Mouse (Mus musculus): ENCODE measurements around the gene Dhdds. TPM values are rescaled to one million over a fixed set of nuclear protein-coding genes. Genes with fewer than 3 reads are reported as not detected.

Dhdds gene
- polyA plus RNA-seq, 1 experiment from 2014 or later, result 38.1 TPM

DNA sequence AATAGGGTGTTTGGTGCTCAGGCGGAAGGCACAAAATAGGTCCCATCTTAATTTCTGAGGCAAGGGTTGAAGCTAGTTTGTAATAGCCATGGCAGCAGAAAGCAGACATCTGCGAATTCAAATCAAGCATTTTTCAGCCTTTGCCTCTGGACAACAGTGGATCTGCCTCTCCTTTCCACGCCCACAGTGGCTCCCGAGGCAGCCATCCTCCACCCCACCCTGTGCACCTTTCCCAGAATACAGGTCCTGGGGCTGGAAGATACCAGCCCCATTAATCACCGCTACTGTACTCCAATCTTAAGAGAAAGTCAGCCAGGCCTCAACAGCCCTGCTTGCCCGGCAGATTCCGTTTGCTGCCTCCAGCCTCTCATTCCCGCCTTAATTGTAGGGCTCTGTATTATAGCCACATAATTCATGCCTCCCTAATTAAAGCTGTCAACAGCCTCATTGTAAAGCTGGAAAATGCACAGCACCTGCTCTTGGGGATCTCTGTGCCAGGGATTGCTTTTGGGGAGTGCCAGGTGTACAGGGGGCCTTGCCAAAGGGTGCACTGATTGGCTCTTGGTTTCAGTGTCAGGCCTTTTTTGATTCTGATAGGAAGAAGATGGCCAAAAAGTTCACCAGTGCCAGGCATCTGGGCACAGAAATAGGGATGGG, 31.5 kb downstream of the Dhdds start:
- Histone ChIP-seq H3K4me2 (replicated peaks; ENCODE audit: low read depth, low read length) (no peak overlapping the region; the same call in 1 of the 2 replicates), H3K9me3 (ENCODE audit: control insufficient read depth, low read length) (no peaks in the 10 kb centered on the region), H3K4me3 (ENCODE audit: low read depth, low read length) (no peak overlapping the region; the same call in 1 of the 2 replicates), H3K27ac (ENCODE audit: low read depth, low read length) (peak overlapping the region; percentile 99), H3K4me1 (replicated peaks; ENCODE audit: control insufficient read depth, insufficient read depth, low read length) (peaks cover 6% of the 10 kb centered on the region; the same call in 1 of the 2 replicates), H3K36me3 (ENCODE audit: control insufficient read depth, insufficient read depth, low read length) (no peaks in the 10 kb centered on the region), H3K27me3 (ENCODE audit: control insufficient read depth, insufficient read depth, low read length) (no peaks in the 10 kb centered on the region), H3K9ac (ENCODE audit: low read depth, low read length) (no peak overlapping the region; the same call in 1 of the 2 replicates)
- 53% methylated on average over 8 of the region's 8 CpGs for whole genome bisulfite sequencing
- DNase-seq (ENCODE audit: low spot score) (peak; percentile 17), ATAC-seq (ENCODE audit: low FRiP score) (no peak)

DNA sequence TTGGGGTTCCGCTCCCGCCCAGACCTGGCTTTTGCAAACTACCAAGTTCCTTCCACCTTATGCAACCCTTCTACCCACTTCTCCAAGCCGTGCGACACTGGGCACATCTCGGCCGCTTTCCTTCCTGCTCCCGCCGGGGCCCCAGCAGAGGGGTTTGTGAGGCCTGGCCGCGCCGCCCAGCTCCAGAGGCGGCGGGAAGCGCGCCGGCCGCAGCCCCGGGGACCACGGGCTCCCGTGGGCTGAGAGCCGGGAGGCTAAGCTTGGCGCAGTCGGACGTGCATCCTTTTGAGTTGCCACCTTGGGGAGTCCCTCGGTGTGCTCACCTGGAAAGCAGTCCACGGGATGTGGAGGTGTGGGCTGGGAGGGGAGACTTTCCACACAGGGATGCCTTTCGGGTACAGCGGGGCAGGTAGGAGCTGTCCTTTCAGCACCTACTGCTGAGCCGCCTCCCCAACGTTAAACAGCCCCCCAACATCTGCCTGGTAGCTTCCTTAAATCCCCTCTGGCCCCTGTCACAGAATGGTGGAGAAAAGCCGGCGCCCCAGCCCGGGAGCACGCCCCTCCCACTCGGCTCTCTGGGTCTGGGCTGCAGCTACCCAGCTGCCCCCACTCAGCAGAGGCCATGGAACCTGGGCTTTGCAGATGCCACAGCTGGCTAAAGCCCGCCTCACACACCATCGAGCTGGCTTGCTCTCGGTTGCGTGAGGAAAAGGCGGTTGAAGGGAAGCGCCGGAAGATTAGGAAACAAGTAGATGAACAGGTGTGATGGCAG, 32.4 kb downstream of the Dhdds start, which contains the start of gene Hmgn2:
Hmgn2 (minus strand) TSS at position 501 of the 772 bp plus-strand sequence.
- Histone ChIP-seq H3K9me3 (ENCODE audit: control insufficient read depth, low read length) (no peaks in the 10 kb centered on the region), H3K9ac (ENCODE audit: low read depth, low read length) (peak within 1 kb of the TSS; percentile 93), H3K27ac (ENCODE audit: low read depth, low read length) (peak within 1 kb of the TSS; percentile 99), H3K4me2 (replicated peaks; ENCODE audit: low read depth, low read length) (peak within 1 kb of the TSS; percentile 90), H3K27me3 (ENCODE audit: control insufficient read depth, insufficient read depth, low read length) (no peaks in the 10 kb centered on the region), H3K36me3 (ENCODE audit: control insufficient read depth, insufficient read depth, low read length) (no peaks in the 10 kb centered on the region), H3K4me1 (replicated peaks; ENCODE audit: control insufficient read depth, insufficient read depth, low read length) (peaks cover 6% of the 10 kb centered on the region; the same call in 1 of the 2 replicates), H3K4me3 (ENCODE audit: low read depth, low read length) (peak within 1 kb of the TSS; percentile 76)
- ATAC-seq (ENCODE audit: low FRiP score) (peak; percentile 71), DNase-seq (ENCODE audit: low spot score) (peak; percentile 65)
- under 1% methylated on average over 42 of the region's 42 CpGs for WGBS

DNA sequence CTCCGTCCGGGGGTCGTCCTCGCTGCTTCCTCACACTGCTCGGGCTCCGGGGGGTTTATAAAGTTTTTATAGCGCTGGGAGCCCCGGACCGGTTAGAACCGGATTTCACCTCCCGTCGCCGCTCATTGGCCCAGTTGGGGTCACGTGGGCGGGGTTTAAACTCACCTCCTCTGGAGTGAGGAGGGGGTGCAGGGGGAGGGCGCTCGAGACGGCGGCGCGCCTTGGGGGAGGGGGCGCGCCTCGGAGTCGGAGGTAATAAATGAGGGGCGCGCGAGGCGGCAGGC, 32.9 kb downstream of the Dhdds start:
- peak overlapping the region; percentile 93 for H3K9ac ChIP-seq (ENCODE audit: low read depth, low read length)
- H3K9me3 ChIP-seq (ENCODE audit: control insufficient read depth, low read length), result no peaks in the 10 kb centered on the region
- ATAC-seq (ENCODE audit: low FRiP score) (peak; percentile 84), DNase-seq (ENCODE audit: low spot score) (peak; percentile 98)
- peak overlapping the region; percentile 76 for H3K4me3 ChIP-seq (ENCODE audit: low read depth, low read length)
- H3K27ac ChIP-seq (ENCODE audit: low read depth, low read length), result peak overlapping the region; percentile 99
- peak overlapping the region; percentile 90 for H3K4me2 ChIP-seq (replicated peaks; ENCODE audit: low read depth, low read length)
- peaks cover 6% of the 10 kb centered on the region; the same call in 1 of the 2 replicates for H3K4me1 ChIP-seq (replicated peaks; ENCODE audit: control insufficient read depth, insufficient read depth, low read length)
- no peaks in the 10 kb centered on the region for H3K36me3 ChIP-seq (ENCODE audit: control insufficient read depth, insufficient read depth, low read length)
- under 1% methylated on average over 24 of the region's 29 CpGs for WGBS
- no peaks in the 10 kb centered on the region for H3K27me3 ChIP-seq (ENCODE audit: control insufficient read depth, insufficient read depth, low read length)

- WGBS, result under 1% methylated on average over 64 of the region's 101 CpGs
- H3K27ac ChIP-seq (ENCODE audit: low read depth, low read length), result peak overlapping the region; percentile 99
- peak overlapping the region; percentile 90 for H3K4me2 ChIP-seq (replicated peaks; ENCODE audit: low read depth, low read length)
- peak overlapping the region; percentile 93 for H3K9ac ChIP-seq (ENCODE audit: low read depth, low read length)
- H3K27me3 ChIP-seq (ENCODE audit: control insufficient read depth, insufficient read depth, low read length), result no peaks in the 10 kb centered on the region
- DNase-seq (ENCODE audit: low spot score) (peak; percentile 99), ATAC-seq (ENCODE audit: low FRiP score) (peak; percentile 73)
- H3K4me3 ChIP-seq (ENCODE audit: low read depth, low read length), result peak overlapping the region; percentile 76
- no peaks in the 10 kb centered on the region for H3K36me3 ChIP-seq (ENCODE audit: control insufficient read depth, insufficient read depth, low read length)
- no peaks in the 10 kb centered on the region for H3K9me3 ChIP-seq (ENCODE audit: control insufficient read depth, low read length)
- peaks cover 6% of the 10 kb centered on the region; the same call in 1 of the 2 replicates for H3K4me1 ChIP-seq (replicated peaks; ENCODE audit: control insufficient read depth, insufficient read depth, low read length)
Observed at GRCm38 (mm10) chr4:133967138-133967865, 33.4 kb downstream of the Dhdds start.

DNA sequence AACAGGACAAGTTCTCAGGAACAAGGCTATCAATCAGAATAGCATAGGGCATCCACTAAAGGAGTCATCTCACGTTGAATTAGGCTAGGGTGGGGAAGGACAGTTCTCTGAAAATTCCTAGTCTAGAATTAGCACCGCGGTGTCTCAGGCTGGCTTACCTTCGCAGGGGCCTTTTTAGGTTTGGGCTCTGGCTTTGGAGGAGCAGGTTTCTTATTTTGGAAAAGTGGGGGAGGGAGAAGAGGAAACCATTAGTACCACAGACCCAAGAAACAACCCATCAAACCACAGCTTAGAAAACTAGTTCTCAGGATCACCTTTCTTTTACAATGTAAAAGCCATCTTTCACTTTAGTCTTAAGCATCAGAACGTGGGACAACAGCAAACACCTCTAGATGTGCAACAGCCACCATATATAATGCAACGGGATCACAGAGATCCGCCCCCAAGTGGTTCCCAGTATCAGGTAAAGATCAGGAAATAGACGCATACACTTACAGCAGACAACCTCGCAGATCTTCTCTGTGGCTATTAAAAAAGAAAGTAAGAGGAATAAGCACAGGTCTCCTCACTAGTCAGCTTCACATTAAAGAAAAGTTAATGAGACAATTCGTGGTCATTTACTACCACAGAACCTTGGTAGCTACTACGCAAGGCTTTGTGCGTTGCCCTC, 34.3 kb downstream of the Dhdds start:
- Histone ChIP-seq H3K4me3 (ENCODE audit: low read depth, low read length) (peak overlapping the region; percentile 76), H3K27ac (ENCODE audit: low read depth, low read length) (peak overlapping the region; percentile 99; the same call in 1 of the 2 replicates), H3K27me3 (ENCODE audit: control insufficient read depth, insufficient read depth, low read length) (no peaks in the 10 kb centered on the region), H3K36me3 (ENCODE audit: control insufficient read depth, insufficient read depth, low read length) (no peaks in the 10 kb centered on the region), H3K4me1 (replicated peaks; ENCODE audit: control insufficient read depth, insufficient read depth, low read length) (peaks cover 3% of the 10 kb centered on the region; the same call in 1 of the 2 replicates), H3K9me3 (ENCODE audit: control insufficient read depth, low read length) (no peaks in the 10 kb centered on the region), H3K4me2 (replicated peaks; ENCODE audit: low read depth, low read length) (peak overlapping the region; percentile 50), H3K9ac (ENCODE audit: low read depth, low read length) (peak overlapping the region; percentile 64)
- ATAC-seq (ENCODE audit: low FRiP score), result no peak
- no peak for DNase-seq (ENCODE audit: low spot score)
- 57% methylated on average over 12 of the region's 12 CpGs for WGBS

DNA sequence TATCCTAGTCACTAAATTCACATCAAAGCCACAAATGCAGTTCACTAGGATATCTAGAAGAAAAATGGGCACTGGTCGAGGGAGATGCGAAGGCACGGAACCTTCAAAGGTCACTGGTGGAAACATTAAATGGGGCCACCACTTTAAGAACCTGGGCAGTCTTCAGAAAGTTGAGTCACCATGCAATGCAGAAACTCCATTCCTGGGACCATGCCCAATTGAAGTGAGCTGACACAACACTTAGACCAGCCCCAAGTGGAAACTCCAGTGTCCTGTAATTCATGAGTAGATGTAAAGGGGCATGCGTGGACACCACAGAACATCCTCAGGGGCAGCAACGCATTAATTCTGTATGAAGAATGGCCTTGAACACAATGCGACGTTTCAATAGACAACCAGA, 38.2 kb downstream of the Dhdds start:
- Histone ChIP-seq H3K9me3 (ENCODE audit: control insufficient read depth, low read length) (no peaks in the 10 kb centered on the region), H3K9ac (ENCODE audit: low read depth, low read length) (no peak overlapping the region), H3K36me3 (ENCODE audit: control insufficient read depth, insufficient read depth, low read length) (no peaks in the 10 kb centered on the region), H3K27ac (ENCODE audit: low read depth, low read length) (no peak overlapping the region), H3K4me1 (replicated peaks; ENCODE audit: control insufficient read depth, insufficient read depth, low read length) (no peaks in the 10 kb centered on the region), H3K4me3 (ENCODE audit: low read depth, low read length) (no peak overlapping the region), H3K4me2 (replicated peaks; ENCODE audit: low read depth, low read length) (no peak overlapping the region), H3K27me3 (ENCODE audit: control insufficient read depth, insufficient read depth, low read length) (no peaks in the 10 kb centered on the region)
- 82% methylated on average over 7 of the region's 7 CpGs for WGBS
- ATAC-seq (ENCODE audit: low FRiP score) (no peak), DNase-seq (ENCODE audit: low spot score) (no peak)

DNA sequence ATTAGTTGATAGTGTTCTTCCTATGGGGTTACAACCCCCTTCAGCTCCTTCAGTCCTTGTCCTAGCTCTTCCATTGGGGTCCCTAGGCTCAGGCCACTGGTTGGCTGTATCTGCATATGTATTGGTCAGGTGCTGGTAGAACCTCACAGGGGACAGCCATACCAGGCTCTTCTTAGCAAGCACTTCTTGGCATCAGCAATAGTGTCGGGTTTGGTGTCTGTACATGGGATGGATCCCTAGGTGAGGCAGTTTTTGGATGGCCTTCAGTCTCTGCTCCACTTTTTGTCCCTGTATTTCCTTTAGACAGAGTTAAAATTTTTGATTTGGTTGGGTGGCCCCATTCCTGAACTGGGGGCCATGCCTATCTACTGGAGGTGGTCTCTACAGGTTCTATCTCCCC, 41.8 kb downstream of the Dhdds start:
- ATAC-seq (ENCODE audit: low FRiP score), result no peak
- H3K4me1 ChIP-seq (replicated peaks; ENCODE audit: control insufficient read depth, insufficient read depth, low read length), result no peaks in the 10 kb centered on the region

DNA sequence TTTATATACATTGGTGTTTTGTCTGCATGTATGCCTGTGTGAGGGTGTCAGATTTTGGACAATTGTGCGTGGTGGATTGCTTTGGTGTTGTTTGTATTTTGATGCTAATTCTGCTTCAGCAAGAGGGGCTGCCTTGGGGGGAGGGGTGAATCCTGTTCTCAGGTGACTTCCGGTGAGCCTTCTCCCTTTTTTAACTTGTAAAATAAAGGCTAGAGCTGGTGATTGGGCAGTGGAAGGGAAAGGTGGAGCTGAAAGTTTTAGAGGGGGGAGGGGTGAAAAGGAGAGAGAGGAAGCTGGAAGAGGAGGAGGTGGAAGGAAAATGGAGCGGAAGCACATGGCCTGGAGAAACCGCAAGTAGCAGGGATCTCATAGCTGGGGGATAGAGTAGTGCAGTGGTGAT, 44.4 kb downstream of the Dhdds start:
- H3K36me3 ChIP-seq (ENCODE audit: control insufficient read depth, insufficient read depth, low read length), result no peaks in the 10 kb centered on the region
- H3K4me1 ChIP-seq (replicated peaks; ENCODE audit: control insufficient read depth, insufficient read depth, low read length), result no peaks in the 10 kb centered on the region
- no peak overlapping the region for H3K27ac ChIP-seq (ENCODE audit: low read depth, low read length)
- no peaks in the 10 kb centered on the region for H3K9me3 ChIP-seq (ENCODE audit: control insufficient read depth, low read length)
- H3K27me3 ChIP-seq (ENCODE audit: control insufficient read depth, insufficient read depth, low read length), result no peaks in the 10 kb centered on the region
- H3K4me2 ChIP-seq (replicated peaks; ENCODE audit: low read depth, low read length), result no peak overlapping the region
- no peak overlapping the region for H3K9ac ChIP-seq (ENCODE audit: low read depth, low read length)
- no peak for ATAC-seq (ENCODE audit: low FRiP score)
- H3K4me3 ChIP-seq (ENCODE audit: low read depth, low read length), result no peak overlapping the region
- DNase-seq (ENCODE audit: low spot score), result no peak
- WGBS, result 88% methylated on average over 4 of the region's 4 CpGs

More for the DNA sequence above, 41.8 kb downstream of the Dhdds start:
- Histone ChIP-seq H3K4me2 (replicated peaks; ENCODE audit: low read depth, low read length) (no peak overlapping the region), H3K27ac (ENCODE audit: low read depth, low read length) (no peak overlapping the region), H3K36me3 (ENCODE audit: control insufficient read depth, insufficient read depth, low read length) (no peaks in the 10 kb centered on the region), H3K27me3 (ENCODE audit: control insufficient read depth, insufficient read depth, low read length) (no peaks in the 10 kb centered on the region), H3K9ac (ENCODE audit: low read depth, low read length) (no peak overlapping the region), H3K4me3 (ENCODE audit: low read depth, low read length) (no peak overlapping the region), H3K9me3 (ENCODE audit: control insufficient read depth, low read length) (no peaks in the 10 kb centered on the region)
- no peak for DNase-seq (ENCODE audit: low spot score)
- 89% methylated on average over 1 of the region's 1 CpGs for whole genome bisulfite sequencing

Data from hindbrain, embryonic 11.5 days (tissue).